Mouse (Mus musculus) left cerebral cortex, postnatal 10 days (tissue): ENCODE measurements around the gene Has3. TPM values are rescaled to one million over a fixed set of nuclear protein-coding genes. Genes with fewer than 3 reads are reported as not detected.
A peak's percentile ranks its signal among the peaks of the same experiment; 100 is the strongest.
"Not testable (repeated sequence)": the region's sequence is repeated elsewhere in the genome, so short reads cannot be mapped to it uniquely, and the experiment has no call there.

Source experiments
- DNase-seq, 2 experiments: peaks; one replicate each; pipeline ENCODE4 v3.0.0; 2021 to 2022; ENCODE audit warnings: low spot score in 2 of 2, mixed read lengths in 1 of 2; ENCODE audit errors: extremely low spot score in 1 of 2
- intact Hi-C: fragments of 180-260 bp; cut with DNase I; formaldehyde crosslinking; loops from one replicate; pipeline ENCODE4 v1.15.1; 2025
- total RNA-seq, 2 experiments: library from RNA; stranded (reverse); gene quantifications; 2 replicates each; pipeline ENCODE4 v1.2.3; 2021

Gene Has3
- total RNA-seq, 2 experiments from 2014 or later = 5.6 to 6.1 TPM

DNA sequence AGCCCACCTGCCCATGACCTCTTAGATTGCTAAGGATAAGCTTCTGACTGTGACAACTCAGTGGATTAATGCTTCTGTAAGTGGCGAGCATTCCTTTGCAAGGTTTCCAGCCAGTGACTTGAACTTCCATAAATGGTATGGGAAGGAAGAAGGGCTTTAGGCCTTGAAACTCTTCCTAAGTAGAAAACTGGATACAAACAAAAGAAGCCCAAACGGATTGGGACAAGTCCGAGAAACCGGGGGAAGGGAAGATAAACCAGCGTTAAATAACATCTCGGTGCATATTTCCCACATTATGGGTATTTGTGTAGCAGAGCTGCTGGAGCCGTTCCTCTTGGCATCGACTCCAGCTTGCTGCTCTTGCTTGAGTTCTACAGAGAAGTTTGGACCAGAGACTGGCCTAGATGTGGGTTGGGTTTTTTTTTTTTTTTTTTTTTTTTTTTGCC, 54.9 kb downstream of the Has3 start:
- intact Hi-C loops = no loop called here
- DNase-seq = no peak

- intact Hi-C loops = no loop called here
- DNase-seq = no peak
Observed at GRCm38 (mm10) chr8:106925446-106925845, 55.4 kb downstream of the Has3 start.

DNA sequence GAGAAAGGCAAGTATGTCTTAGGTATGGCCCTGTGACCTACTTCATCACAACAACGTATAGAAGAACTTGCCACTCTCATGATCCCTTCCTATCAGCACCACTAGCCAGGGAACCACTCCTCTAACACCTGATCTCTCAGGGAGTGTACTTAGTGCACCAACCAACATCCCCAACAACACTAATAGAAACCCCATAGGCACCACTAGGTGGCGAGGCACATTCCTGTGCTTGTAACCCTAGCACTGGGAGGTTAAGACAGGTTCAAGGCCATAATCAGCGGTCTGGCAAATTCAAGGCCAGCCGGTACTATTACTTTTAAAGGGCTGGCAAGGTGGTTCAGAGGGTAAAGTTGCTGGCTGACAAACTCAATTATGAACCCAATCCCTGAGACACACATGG, 57.2 kb downstream of the Has3 start:
- intact Hi-C loops = no loop called here
- DNase-seq = no peak

- DNase-seq, intact Hi-C loops: not testable (repeated sequence)
Observed at GRCm38 (mm10) chr8:106928182-106928581, 58.1 kb downstream of the Has3 start.

DNA sequence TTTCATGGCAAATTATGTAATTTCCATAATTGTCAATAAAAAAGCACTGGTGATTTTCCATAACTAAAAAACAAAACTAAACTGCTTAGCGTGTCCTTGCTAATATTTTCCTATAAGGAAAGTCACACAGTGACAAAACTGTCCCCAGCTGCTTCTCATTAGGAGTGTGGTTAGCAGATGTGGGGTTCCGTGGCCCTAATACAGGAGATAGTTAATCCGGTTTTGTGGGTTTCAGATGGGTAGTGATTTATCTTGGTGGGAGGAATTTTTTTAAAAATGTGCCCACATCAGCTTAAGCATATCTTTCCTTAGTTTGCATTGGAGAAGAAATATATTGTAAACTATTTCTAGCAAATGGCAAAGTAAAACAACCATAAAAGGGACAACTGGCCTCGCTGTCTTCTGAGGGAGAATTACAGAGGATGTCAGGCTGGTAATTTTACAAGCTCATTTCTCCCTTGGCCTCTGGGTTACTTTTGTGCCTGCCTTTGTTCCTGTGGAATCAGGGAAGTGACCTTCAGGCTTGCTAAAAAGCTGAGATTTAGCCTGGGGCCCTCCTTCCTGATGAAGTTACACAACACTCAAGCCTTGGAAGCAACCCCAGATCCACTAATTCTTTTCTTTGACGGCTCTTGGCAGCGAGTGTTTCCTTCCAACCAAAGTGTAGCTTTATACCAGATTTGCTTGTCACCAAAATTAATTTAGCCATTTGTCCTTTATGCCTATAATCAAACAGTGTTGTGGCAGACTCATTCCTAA, 59.3 kb downstream of the Has3 start:
- intact Hi-C loops = no loop called here
- no peak for DNase-seq

DNA sequence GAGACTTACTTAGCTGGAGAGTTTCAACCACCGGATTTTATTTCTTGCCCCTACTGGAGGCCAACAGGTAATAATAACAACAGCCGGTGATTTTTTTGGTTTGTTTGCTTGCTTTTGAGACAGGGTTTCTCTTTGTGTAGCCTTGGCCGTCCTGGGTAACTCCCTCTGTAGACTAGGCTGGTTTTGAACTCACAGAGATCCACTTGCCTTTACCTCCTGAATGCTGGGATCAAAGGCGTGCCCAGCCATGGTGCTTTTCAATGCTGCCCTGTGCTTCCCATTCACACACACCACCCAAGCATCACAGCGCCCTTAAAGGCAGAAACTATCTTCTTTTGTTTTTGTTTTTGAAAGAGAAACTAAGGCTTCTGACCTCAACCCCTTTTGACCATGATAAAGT, 59.9 kb downstream of the Has3 start:
- intact Hi-C loops = no loop called here
- no peak for DNase-seq

GRCm38 (mm10) chr8:106932376-106933065, 62.5 kb downstream of the Has3 start:
- intact Hi-C loops = no loop called here
- DNase-seq = peak in 1 of 2 experiments; percentile 50

DNA sequence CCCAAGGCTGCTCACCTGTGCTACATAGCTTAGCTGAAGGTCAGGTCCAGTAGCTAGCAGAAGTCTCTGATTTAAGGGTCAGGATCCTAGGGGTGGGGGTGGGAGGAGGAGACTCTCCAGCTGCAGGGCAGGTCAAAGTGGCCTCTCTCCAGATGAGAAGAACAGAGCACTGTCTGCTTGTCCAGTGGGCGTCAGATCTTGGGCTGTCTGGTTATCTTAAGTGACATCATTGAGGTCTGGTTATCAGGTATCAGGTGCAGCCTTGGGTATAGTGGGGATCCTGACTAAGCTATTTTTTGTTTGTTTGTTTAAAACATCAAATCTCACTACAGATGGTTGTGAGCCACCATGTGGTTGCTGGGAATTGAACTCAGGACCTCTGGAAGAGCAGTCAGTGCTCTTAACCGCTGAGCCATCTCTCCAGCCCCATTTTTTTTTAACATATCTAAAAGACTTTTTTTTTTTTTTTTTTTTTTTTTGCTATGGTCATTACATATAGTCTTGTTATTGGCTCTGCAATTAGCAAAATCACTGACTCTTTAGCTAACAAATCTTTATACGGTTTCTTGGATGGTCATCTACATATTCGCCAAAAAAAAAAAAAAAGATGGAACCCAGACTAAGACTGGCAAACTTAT, 63.6 kb downstream of the Has3 start:
- DNase-seq = no peak
- intact Hi-C loops = no loop called here

Other genes starting within 250 kb of the Has3 start
- 1 to 10 TPM; 6.1 to 6.8 TPM for gene Tango6, start 187.2 kb upstream of the Has3 start, total RNA-seq
- gene Utp4, start 23.4 kb downstream of the Has3 start, total RNA-seq = 10 to 100 TPM; 25.6 to 27.4 TPM
- 1 to 10 TPM; 6.7 to 7.1 TPM for gene Sntb2, start 65.5 kb downstream of the Has3 start, total RNA-seq
- 100 to 1,000 TPM; 130 to 143 TPM for gene Vps4a, start 161.0 kb downstream of the Has3 start, total RNA-seq
- 10 to 100 TPM; 25.5 to 25.8 TPM for gene Pdf, start 178.4 kb downstream of the Has3 start, total RNA-seq
- gene Cog8, start 186.4 kb downstream of the Has3 start, total RNA-seq = 10 to 100 TPM; 26.2 to 28.0 TPM
- 10 to 100 TPM; 61.0 to 62.3 TPM for gene Nip7, start 186.6 kb downstream of the Has3 start, total RNA-seq
- not detected for gene Tmed6, start 195.4 kb downstream of the Has3 start, total RNA-seq
- 10 to 100 TPM; 38.2 to 39.6 TPM for gene Terf2, start 226.3 kb downstream of the Has3 start, total RNA-seq